Mouse (Mus musculus) lung, embryonic 15.5 days (tissue): ENCODE results near the gene Rassf3. TPM values are rescaled to one million over a fixed set of nuclear protein-coding genes. Genes with fewer than 3 reads are reported as not detected.

Experiments used
- ATAC-seq: fragments of 200-750 bp; cut with Nextera tagmentation; 2 replicates; pipeline ENCODE4 v1.8.0; 2017; ENCODE audit warnings: moderate number of reproducible peaks, borderline replicate concordance; ENCODE audit not compliant: low FRiP score, low TSS enrichment; ENCODE audit errors: extremely low read depth
- H3K27ac ChIP-seq: fragments of 300-500 bp; sonication (generic); 2 replicates; pipeline ENCODE4 v1.5.1; 2015; ENCODE audit warnings: moderate library complexity, mild to moderate bottlenecking, inconsistent platforms
- H3K27me3 ChIP-seq: fragments of 300-500 bp; sonication (generic); 2 replicates; pipeline ENCODE4 v1.6.1; 2015; ENCODE audit warnings: inconsistent platforms
- H3K36me3 ChIP-seq: fragments of 300-500 bp; sonication (generic); 2 replicates; pipeline ENCODE4 v1.6.1; 2015; ENCODE audit warnings: inconsistent platforms
- H3K4me1 ChIP-seq: fragments of 300-500 bp; sonication (generic); 2 replicates; pipeline ENCODE4 v1.6.1; 2015; ENCODE audit warnings: inconsistent platforms
- H3K4me2 ChIP-seq: fragments of 300-500 bp; sonication (generic); 2 replicates; pipeline ENCODE4 v1.6.1; 2015; ENCODE audit warnings: inconsistent platforms, mild to moderate bottlenecking, moderate library complexity
- H3K4me3 ChIP-seq: fragments of 300-500 bp; sonication (generic); 2 replicates; pipeline ENCODE4 v1.5.1; 2015; ENCODE audit warnings: mild to moderate bottlenecking, inconsistent platforms
- H3K9ac ChIP-seq: fragments of 300-500 bp; sonication (generic); 2 replicates; pipeline ENCODE4 v1.6.1; 2015; ENCODE audit warnings: inconsistent platforms
- H3K9me3 ChIP-seq: fragments of 300-500 bp; sonication (generic); 2 replicates; pipeline ENCODE4 v1.6.1; 2016; ENCODE audit warnings: inconsistent platforms
- WGBS: fragments of 180-500 bp; shearing (Covaris S2); methylation state at CpG from one replicate; pipeline ENCODE4 v1.1.7; 2015; 5-methylcytosine and 5-hydroxymethylcytosine counted together
- polyA plus RNA-seq: library from polyadenylated mRNA; unstranded; fragments of >200 nt; fragmentation: Nextera tagmentation; extraction: Ambion mirVana; gene quantifications from 2 replicates; pipeline ENCODE4 v1.2.1, GENCODE M21; 2015

Gene Rassf3
- polyA plus RNA-seq, 1 experiment from 2014 or later, result 20.8 TPM

DNA sequence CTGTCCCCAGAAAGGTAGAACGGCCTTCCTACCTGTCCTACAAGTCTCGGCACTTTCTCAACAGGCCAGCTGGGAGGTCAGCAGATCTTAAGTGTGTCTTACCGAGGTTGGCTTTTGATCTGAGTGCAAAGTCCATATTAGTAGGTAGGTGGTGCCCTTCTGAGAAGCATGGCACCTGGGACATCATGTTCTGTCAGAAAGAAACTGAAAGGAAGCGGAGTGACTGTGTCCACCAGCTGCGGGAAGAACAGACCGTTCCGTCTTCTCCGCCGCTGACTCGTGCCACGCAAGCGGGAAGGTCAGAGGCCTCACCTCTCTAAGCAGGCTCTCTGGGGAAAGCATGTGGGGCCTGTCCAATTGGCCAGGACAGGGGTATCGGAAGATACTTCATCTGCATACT is 91.4 kb downstream of the Rassf3 start:
- no peak overlapping the region for H3K4me3 ChIP-seq
- H3K36me3 ChIP-seq, result peaks cover 58% of the 10 kb centered on the region
- no peak overlapping the region for H3K27ac ChIP-seq
- WGBS, result 85% methylated on average over 13 of the region's 13 CpGs
- no peak overlapping the region for H3K9ac ChIP-seq
- H3K27me3 ChIP-seq, result no peaks in the 10 kb centered on the region
- H3K4me1 ChIP-seq, result peaks cover 22% of the 10 kb centered on the region
- H3K4me2 ChIP-seq, result no peak overlapping the region
- ATAC-seq, result no peak
- H3K9me3 ChIP-seq, result no peaks in the 10 kb centered on the region

DNA sequence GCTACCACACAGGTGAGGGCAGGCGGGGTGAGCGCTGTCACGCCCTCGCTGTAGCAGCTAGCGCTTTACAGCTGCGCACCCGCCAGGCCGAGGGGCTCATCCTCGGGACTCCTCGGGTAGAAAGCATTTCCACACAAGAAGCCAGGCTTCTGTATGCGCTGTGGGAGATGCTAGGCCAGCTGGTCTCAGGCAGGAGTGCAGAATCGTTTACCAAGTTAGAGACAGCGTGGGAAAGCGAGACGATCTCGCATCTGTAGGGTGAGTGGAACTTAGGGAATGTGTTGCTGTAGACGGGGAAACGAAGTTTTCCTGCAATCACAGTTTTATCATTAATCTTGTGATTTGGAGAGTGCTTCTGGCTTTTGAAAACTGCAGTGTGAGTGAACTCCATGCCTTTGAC is 94.9 kb downstream of the Rassf3 start:
- 80% methylated on average over 18 of the region's 18 CpGs for WGBS
- Histone ChIP-seq H3K4me2 (no peak overlapping the region), H3K4me3 (no peak overlapping the region), H3K27me3 (no peaks in the 10 kb centered on the region), H3K9ac (no peak overlapping the region), H3K4me1 (peaks cover 14% of the 10 kb centered on the region), H3K27ac (no peak overlapping the region), H3K9me3 (no peaks in the 10 kb centered on the region), H3K36me3 (peaks cover 77% of the 10 kb centered on the region)
- no peak for ATAC-seq

DNA sequence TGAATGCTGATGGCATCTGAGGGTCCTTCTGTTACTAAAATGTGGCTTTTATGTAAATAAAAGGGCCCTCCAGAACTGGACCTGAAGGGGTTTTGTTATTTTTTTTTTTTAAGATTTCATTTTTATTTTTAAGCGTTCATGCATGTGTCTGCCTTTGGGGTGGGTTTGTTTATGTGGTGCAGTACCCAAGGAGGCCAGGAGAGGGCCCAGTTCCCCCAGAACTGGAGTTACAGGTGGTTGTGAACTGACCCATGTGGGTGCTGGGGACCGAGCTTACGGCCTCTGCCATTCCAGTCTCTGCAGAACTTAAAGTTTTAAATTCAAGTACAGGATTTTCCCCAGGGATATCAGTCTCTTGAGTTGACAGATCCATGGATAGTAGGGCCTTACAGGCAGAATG is 96.8 kb downstream of the Rassf3 start:
- no peak overlapping the region for H3K4me3 ChIP-seq
- no peak overlapping the region for H3K27ac ChIP-seq
- H3K4me1 ChIP-seq, result no peaks in the 10 kb centered on the region
- no peaks in the 10 kb centered on the region for H3K9me3 ChIP-seq
- no peak for ATAC-seq
- H3K4me2 ChIP-seq, result no peak overlapping the region
- WGBS, result 96% methylated on average over 3 of the region's 3 CpGs
- peaks cover 75% of the 10 kb centered on the region for H3K36me3 ChIP-seq
- H3K27me3 ChIP-seq, result no peaks in the 10 kb centered on the region
- no peak overlapping the region for H3K9ac ChIP-seq

DNA sequence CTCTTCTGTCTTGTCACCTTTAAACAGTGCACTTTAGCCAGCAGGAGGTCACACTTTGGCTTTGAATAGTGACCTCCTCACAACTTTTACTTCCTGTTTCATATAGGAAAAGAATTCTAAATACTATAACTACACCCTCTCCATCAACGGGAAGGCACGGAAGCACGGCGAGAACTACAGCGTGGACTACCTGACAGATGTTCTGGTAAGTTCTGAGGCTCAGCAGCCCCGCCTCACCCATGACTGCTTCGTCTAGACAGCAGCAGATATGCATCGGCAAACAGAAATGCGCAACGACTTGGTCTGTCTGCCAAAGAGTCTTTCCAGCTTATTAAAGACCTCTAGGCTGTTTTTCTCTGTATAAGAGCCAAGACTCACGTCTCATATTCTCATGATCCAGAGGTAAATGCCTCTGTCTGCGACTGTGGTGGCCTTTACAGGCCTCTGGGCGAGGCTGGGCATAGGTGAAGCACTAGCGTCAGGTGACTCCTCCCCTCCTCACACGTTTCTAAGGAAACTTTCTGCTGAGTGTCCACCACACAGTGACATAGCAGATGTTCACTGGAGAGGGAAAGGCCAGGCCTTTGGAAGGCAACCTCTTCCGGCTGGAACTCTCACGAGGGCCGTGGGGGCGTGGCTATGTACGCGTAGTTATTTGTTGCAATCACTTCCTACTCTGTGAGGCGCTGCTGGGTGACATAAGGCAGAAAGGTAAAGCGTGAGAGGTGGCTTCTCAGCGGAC is 99.4 kb downstream of the Rassf3 start:
- no peak overlapping the region for H3K9ac ChIP-seq

DNA sequence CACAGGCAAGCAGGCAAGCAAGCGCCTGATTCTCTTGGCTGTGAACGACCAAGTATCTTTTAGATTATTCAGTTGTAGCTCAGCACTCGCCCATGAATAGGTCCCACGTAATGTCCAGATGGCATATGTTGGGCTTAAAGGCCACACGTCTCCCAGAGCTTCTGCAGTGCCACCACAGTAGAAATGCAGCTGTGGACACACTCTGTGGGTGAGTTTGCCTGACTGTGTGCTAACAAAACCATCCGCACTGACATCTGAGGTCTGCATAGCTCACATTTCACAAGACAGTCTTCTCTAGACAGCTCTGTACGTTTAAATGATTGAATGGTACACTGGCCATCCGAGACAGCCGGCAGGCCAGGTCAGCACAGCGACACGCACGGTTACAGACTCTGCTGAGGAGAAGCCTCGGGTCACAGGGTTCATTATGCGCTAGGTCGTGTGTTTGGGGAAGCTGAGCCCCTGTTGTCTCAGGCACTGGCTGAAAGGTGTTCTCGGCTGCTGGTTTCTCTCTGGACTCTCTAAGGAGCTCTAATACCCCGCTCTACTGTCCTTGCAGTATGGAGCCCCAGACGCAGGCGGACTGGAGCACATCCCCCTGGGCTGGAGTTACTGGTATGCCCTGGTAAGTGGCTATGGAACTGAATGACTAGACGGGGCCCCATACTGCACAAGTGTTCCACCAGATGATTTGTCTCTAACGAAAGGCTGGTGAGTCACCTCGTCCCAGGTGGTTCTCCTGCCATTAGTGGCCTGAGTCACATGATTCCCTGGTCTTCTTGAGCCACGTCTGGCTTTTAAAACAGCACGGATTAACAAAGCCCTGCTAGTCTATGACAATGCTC is 100.3 kb downstream of the Rassf3 start:
- peaks cover 2% of the 10 kb centered on the region; the same call in 1 of the 2 replicates for H3K4me1 ChIP-seq
- no peak for ATAC-seq
- H3K36me3 ChIP-seq, result peaks cover 51% of the 10 kb centered on the region
- 73% methylated on average over 24 of the region's 24 CpGs for WGBS
- H3K27ac ChIP-seq, result no peak overlapping the region
- H3K9ac ChIP-seq, result no peak overlapping the region
- H3K27me3 ChIP-seq, result no peaks in the 10 kb centered on the region
- no peaks in the 10 kb centered on the region for H3K9me3 ChIP-seq
- no peak overlapping the region for H3K4me3 ChIP-seq
- no peak overlapping the region for H3K4me2 ChIP-seq

More for the DNA sequence above, 99.4 kb downstream of the Rassf3 start:
- Histone ChIP-seq H3K4me3 (no peak overlapping the region), H3K36me3 (peaks cover 57% of the 10 kb centered on the region), H3K9me3 (no peaks in the 10 kb centered on the region), H3K27ac (no peak overlapping the region), H3K27me3 (no peaks in the 10 kb centered on the region), H3K4me1 (peaks cover 2% of the 10 kb centered on the region; the same call in 1 of the 2 replicates), H3K4me2 (no peak overlapping the region)
- no peak for ATAC-seq
- 80% methylated on average over 24 of the region's 24 CpGs for WGBS

DNA sequence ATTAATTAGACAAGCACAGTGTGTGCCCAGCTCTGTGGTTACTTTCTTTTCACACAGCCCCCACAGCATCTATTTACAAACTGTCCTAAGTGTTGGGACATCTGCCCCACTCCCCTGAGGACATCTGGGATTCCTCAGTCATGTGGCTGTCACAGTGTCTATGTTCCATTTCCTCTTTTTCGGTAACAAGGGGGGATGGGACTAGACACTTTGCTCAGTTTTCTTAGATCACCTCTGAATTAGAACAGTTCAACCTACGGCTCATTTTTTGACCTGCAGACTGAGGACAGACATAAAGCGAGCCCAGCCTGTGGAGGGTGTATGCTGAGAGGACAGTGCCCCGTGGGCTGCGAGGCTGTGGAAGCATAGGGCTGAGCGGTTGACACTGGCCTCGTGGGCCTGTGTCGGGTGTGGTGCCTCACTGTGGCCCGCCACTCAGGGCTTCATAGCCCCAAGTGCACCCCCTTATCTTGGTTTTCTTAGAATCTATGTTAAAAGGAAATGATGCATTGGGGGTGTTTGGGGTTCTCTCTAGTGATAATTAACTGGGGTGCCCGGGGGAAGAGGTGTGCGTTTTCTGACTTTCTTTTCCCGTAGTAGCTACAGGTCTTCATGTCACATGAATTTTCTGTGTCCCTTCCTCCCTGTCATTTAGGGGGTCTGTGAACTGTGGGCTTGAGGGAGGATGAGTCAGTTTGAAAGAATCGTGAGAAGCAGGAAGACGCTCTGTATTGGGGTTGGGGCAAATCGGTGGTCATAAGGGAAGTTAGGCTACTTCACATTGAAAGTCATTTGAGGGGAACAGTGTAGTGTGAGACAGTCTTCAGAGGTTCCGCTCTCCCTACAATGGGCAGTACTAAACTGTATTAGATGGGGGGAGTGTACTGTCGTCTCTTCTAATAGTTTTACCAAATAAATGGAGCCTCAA is 101.2 kb downstream of the Rassf3 start:
- Histone ChIP-seq H3K4me1 (peaks cover 2% of the 10 kb centered on the region; the same call in 1 of the 2 replicates), H3K9ac (no peak overlapping the region), H3K27ac (no peak overlapping the region), H3K4me2 (no peak overlapping the region), H3K4me3 (no peak overlapping the region), H3K27me3 (no peaks in the 10 kb centered on the region), H3K36me3 (peaks cover 51% of the 10 kb centered on the region), H3K9me3 (no peaks in the 10 kb centered on the region)
- no peak; the same call in 1 of the 2 replicates for ATAC-seq
- WGBS, result 74% methylated on average over 17 of the region's 17 CpGs

DNA sequence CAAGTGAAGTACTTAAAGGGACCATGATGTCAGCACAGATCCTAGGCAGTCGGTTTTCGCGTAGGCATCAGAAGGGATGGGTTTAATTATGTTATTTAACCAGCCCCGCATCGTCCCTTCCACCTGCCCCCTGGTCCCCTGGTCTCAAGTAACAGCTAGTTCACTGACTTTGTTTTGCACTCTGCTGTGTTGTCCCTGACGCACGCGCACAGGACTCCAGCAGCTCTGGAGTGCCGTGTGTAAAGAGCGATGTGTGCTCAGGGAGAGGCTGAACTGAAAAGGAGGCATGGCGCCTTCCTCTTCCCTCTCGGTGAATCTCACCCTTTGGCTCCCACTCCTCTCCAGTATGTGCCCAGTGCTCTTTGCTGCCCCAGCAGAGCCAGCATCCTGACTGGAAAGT is 102.1 kb downstream of the Rassf3 start:
- no peak for ATAC-seq
- no peak overlapping the region for H3K27ac ChIP-seq
- 70% methylated on average over 12 of the region's 12 CpGs for WGBS
- H3K9me3 ChIP-seq, result no peaks in the 10 kb centered on the region
- H3K4me3 ChIP-seq, result no peak overlapping the region
- peaks cover 2% of the 10 kb centered on the region; the same call in 1 of the 2 replicates for H3K4me1 ChIP-seq
- H3K27me3 ChIP-seq, result no peaks in the 10 kb centered on the region
- H3K4me2 ChIP-seq, result no peak overlapping the region
- no peak overlapping the region for H3K9ac ChIP-seq
- H3K36me3 ChIP-seq, result peaks cover 44% of the 10 kb centered on the region

DNA sequence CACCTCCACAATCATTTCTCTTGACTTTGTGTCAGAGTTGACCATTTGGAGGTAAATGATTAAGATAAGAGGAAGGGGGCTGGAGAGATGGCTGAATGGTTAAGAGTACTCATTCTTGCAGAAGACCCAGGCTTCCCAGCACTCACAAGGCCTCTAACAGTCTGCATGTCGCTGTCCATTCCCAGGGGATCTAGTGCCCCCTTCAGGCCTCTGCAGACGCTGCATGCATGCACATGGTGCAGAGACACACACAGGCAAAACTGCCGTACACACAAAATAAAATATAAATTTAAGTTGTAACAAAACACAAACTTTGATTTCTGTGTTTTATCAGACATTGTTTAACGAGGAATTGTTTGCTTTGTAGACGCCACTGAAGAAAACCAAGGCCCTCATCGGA is 105.4 kb downstream of the Rassf3 start:
- Histone ChIP-seq H3K27ac (no peak overlapping the region), H3K9ac (no peak overlapping the region), H3K4me1 (peaks cover 16% of the 10 kb centered on the region), H3K4me2 (no peak overlapping the region), H3K9me3 (no peaks in the 10 kb centered on the region), H3K4me3 (no peak overlapping the region), H3K27me3 (no peaks in the 10 kb centered on the region), H3K36me3 (peaks cover 20% of the 10 kb centered on the region)
- WGBS, result 89% methylated on average over 6 of the region's 6 CpGs
- no peak for ATAC-seq

DNA sequence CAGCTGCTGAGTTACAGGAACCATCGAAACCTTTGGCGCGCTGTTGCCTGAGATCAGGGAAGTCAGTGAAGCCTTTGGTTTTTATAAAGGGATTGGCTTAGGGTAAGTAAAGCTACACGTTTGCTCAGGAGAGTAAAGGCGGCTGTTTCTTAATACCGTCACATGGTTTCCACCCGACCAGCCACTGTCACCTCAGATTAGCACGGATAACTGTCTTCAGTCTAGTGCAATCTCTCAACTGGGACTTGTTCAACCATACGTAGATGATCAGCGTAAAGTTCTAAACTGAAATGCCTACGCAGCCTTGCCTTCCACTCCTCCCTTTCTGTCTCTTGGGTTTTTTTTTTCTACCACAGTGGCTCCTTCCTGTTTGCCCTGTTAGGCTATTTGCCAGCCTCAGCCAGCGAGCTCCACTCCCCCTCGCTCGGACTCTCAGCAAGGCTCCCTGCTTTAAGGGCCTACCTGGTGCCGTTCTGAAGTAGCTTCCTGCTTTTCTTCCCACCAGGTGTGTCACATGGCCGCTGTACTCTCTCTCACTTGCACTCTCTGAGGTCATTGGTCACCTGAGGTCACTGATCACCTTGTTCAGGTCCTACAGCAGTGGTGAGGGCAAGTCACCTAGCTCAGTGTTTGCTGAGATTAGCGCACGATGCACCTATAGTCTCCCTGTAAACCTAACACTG is 107.2 kb downstream of the Rassf3 start:
- 78% methylated on average over 18 of the region's 18 CpGs for WGBS
- ATAC-seq, result no peak
- Histone ChIP-seq H3K36me3 (peaks cover 10% of the 10 kb centered on the region), H3K4me2 (no peak overlapping the region), H3K9me3 (no peaks in the 10 kb centered on the region), H3K4me3 (no peak overlapping the region), H3K27me3 (no peaks in the 10 kb centered on the region), H3K4me1 (peaks cover 22% of the 10 kb centered on the region), H3K9ac (no peak overlapping the region), H3K27ac (no peak overlapping the region)

DNA sequence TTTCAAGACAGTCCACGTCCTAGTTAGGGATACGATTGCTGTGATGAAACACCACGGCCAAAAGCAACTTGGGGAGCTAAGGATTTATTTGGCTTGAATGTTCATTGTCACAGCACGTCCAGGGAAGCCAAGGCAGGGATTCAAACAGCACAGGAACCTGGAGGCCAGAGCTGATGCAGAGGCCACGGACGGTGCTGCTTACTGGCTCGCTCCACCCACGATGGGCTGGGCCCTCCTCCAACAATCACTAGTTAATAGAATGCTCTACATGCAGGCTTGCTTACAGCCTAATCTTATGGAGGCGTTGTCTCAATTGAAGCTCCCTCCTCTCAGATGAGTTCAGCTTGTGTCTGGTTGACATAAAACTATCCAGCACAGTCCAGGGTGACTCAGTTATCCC is 108.4 kb downstream of the Rassf3 start:
- H3K9me3 ChIP-seq, result no peaks in the 10 kb centered on the region
- no peak overlapping the region for H3K4me2 ChIP-seq
- peaks cover 10% of the 10 kb centered on the region for H3K36me3 ChIP-seq
- 83% methylated on average over 9 of the region's 9 CpGs for WGBS
- peaks cover 22% of the 10 kb centered on the region for H3K4me1 ChIP-seq
- no peak for ATAC-seq
- H3K27ac ChIP-seq, result no peak overlapping the region
- no peak overlapping the region for H3K4me3 ChIP-seq
- H3K27me3 ChIP-seq, result no peaks in the 10 kb centered on the region
- no peak overlapping the region for H3K9ac ChIP-seq

DNA sequence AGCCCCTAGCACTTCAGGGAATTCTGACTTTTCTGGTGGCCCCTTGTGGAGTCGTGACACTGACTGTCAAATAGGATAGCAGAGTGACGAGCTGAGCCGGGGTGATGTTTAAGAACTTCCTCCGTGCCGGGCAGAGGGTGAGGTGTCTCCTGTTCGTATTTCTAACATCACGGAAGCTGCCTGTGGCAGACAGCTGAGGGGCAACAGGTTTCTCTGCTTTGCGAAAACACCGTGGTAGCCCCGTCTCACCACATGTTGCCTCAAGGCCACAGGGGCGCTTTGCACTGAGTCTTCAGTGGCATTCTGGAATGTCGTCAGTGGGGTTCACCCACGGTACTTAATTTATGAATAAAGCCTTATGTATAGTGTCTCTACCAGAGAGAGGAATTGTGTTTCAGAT is 108.9 kb downstream of the Rassf3 start:
- Histone ChIP-seq H3K9me3 (no peaks in the 10 kb centered on the region), H3K4me3 (no peak overlapping the region), H3K9ac (no peak overlapping the region), H3K4me2 (no peak overlapping the region), H3K27me3 (no peaks in the 10 kb centered on the region), H3K36me3 (peaks cover 10% of the 10 kb centered on the region), H3K27ac (no peak overlapping the region), H3K4me1 (peaks cover 22% of the 10 kb centered on the region)
- 63% methylated on average over 13 of the region's 13 CpGs for WGBS
- no peak for ATAC-seq
